Mouse (Mus musculus) MEL (cell line): ENCODE data around the gene Nemp1. TPM values are rescaled to one million over a fixed set of nuclear protein-coding genes. Genes with fewer than 3 reads are reported as not detected.

Source experiments
- DNase-seq: peaks from one replicate; pipeline ENCODE4 v3.0.0; 2011; ENCODE audit warnings: low read depth, low spot score
- H3K27ac ChIP-seq: 2 replicates; pipeline ENCODE4 v1.5.1; 2012; ENCODE audit warnings: low read depth, mild to moderate bottlenecking, control low read depth, low read length, moderate library complexity; ENCODE audit not compliant: control insufficient read depth
- H3K27me3 ChIP-seq, 2 experiments: fragments of 150-350 bp in 1 of 2; sonication (generic) in 1 of 2; 2 replicates each; pipeline ENCODE4 v1.6.1; 2012; ENCODE audit warnings: low read length in 2 of 2, mild to moderate bottlenecking in 2 of 2, improper control_type of control experiment in 1 of 2, moderate library complexity in 1 of 2; ENCODE audit not compliant: insufficient read depth in 2 of 2, control insufficient read depth in 1 of 2
- H3K36me3 ChIP-seq, 2 experiments: 2 replicates each; pipeline ENCODE4 v1.6.1; 2012 to 2014; ENCODE audit warnings: low read length in 2 of 2, improper control_type of control experiment in 1 of 2, inconsistent platforms in 1 of 2, mild to moderate bottlenecking in 1 of 2; ENCODE audit not compliant: insufficient read depth in 2 of 2, control insufficient read depth in 1 of 2
- H3K4me1 ChIP-seq, 2 experiments: fragments of 150-350 bp in 1 of 2; sonication (generic) in 1 of 2; 2 replicates each; pipeline ENCODE4 v1.6.1; 2012; ENCODE audit warnings: low read length in 2 of 2, improper control_type of control experiment in 1 of 2, mild to moderate bottlenecking in 1 of 2; ENCODE audit not compliant: insufficient read depth in 2 of 2, control insufficient read depth in 1 of 2
- H3K4me3 ChIP-seq, 2 experiments: fragments of 150-350 bp in 1 of 2; sonication (generic) in 1 of 2; 2 replicates each; pipeline ENCODE4 v1.5.1; 2012; ENCODE audit warnings: low read depth in 2 of 2, low read length in 2 of 2, mild to moderate bottlenecking in 2 of 2, moderate library complexity in 2 of 2, control low read depth in 1 of 2, improper control_type of control experiment in 1 of 2; ENCODE audit not compliant: control insufficient read depth in 1 of 2, insufficient read depth in 1 of 2
- H3K79me2 ChIP-seq: 2 replicates; pipeline ENCODE4 v1.6.1; 2012; ENCODE audit warnings: mild to moderate bottlenecking, low read length, moderate library complexity; ENCODE audit not compliant: control insufficient read depth, poor library complexity, insufficient read depth
- H3K9ac ChIP-seq: 2 replicates; pipeline ENCODE4 v1.6.1; 2012; ENCODE audit warnings: low read depth, mild to moderate bottlenecking, control low read depth, low read length, moderate library complexity; ENCODE audit not compliant: control insufficient read depth, poor library complexity, severe bottlenecking
- H3K9me3 ChIP-seq: fragments of 150-350 bp; sonication (generic); replicated peaks from 2 replicates; pipeline ENCODE4 v1.6.1; 2012; ENCODE audit warnings: mild to moderate bottlenecking, low read length, improper control_type of control experiment, moderate library complexity; ENCODE audit not compliant: insufficient read depth
- CHD1 ChIP-seq: IDR thresholded peaks from 2 replicates; pipeline ENCODE4 v1.6.1; 2012; ENCODE audit warnings: low read depth, mild to moderate bottlenecking, inconsistent platforms, low read length, improper control_type of control experiment
- CTCF ChIP-seq, 3 experiments: IDR thresholded peaks in 2 of 3; conservative IDR thresholded peaks in 1 of 3; 2 replicates each; pipeline ENCODE4 v1.5.1; 2011 to 2012; ENCODE audit warnings: low read length in 3 of 3, low read depth in 2 of 3, mild to moderate bottlenecking in 2 of 3, improper control_type of control experiment in 1 of 3, inconsistent platforms in 1 of 3, mixed read lengths in 1 of 3, moderate library complexity in 1 of 3; ENCODE audit not compliant: control insufficient read depth in 1 of 3, insufficient read depth in 1 of 3, poor library complexity in 1 of 3, severe bottlenecking in 1 of 3
- HCFC1 ChIP-seq: IDR thresholded peaks from 2 replicates; pipeline ENCODE4 v1.6.1; 2012; ENCODE audit warnings: low read depth, mild to moderate bottlenecking, inconsistent platforms, low read length, improper control_type of control experiment, moderate library complexity
- MYC ChIP-seq: IDR thresholded peaks from 2 replicates; pipeline ENCODE4 v1.6.1; 2011; ENCODE audit warnings: low read depth, mild to moderate bottlenecking, low read length, improper control_type of control experiment, moderate library complexity
- RCOR1 ChIP-seq: IDR thresholded peaks from 2 replicates; pipeline ENCODE4 v1.6.1; 2012; ENCODE audit warnings: low read depth, mild to moderate bottlenecking, inconsistent platforms, low read length, improper control_type of control experiment
- SIN3A ChIP-seq: IDR thresholded peaks from 2 replicates; pipeline ENCODE4 v1.6.1; 2012; ENCODE audit warnings: low read length, improper control_type of control experiment, inconsistent platforms
- SMC3 ChIP-seq: IDR thresholded peaks from 2 replicates; pipeline ENCODE4 v1.6.1; 2011; ENCODE audit warnings: low read depth, low read length, improper control_type of control experiment
- USF1 ChIP-seq: IDR thresholded peaks from 2 replicates; pipeline ENCODE4 v1.6.1; 2014; ENCODE audit warnings: low read depth, mild to moderate bottlenecking, inconsistent platforms, low read length, improper control_type of control experiment, moderate library complexity
- ZC3H11A ChIP-seq: IDR thresholded peaks from 2 replicates; pipeline ENCODE4 v1.6.1; 2012; ENCODE audit warnings: low read depth, mild to moderate bottlenecking, inconsistent platforms, low read length, improper control_type of control experiment
- polyA plus RNA-seq, 2 experiments: library from polyadenylated mRNA; stranded (reverse) in 1 of 2; unstranded in 1 of 2; fragments of >175 nt in 1 of 2; fragments of >200 nt in 1 of 2; gene quantifications; 2 replicates each; pipeline versions ENCODE4 v1.2.1 to v1.2.4; 2012; ENCODE audit warnings: low replicate concordance in 2 of 2, low read depth in 1 of 2; ENCODE audit not compliant: insufficient read length in 2 of 2, insufficient read depth in 1 of 2, missing spikeins in 1 of 2
- total RNA-seq: library from RNA; depleted of rRNA; stranded (reverse); fragments of 300-350 nt; gene quantifications from 2 replicates; pipeline ENCODE4 v1.2.3, GENCODE M21; 2012; rRNA removed

Gene Nemp1
- total and polyA plus RNA-seq, 3 experiments: 12.1 to 13.9 TPM; not detected in 1

DNA sequence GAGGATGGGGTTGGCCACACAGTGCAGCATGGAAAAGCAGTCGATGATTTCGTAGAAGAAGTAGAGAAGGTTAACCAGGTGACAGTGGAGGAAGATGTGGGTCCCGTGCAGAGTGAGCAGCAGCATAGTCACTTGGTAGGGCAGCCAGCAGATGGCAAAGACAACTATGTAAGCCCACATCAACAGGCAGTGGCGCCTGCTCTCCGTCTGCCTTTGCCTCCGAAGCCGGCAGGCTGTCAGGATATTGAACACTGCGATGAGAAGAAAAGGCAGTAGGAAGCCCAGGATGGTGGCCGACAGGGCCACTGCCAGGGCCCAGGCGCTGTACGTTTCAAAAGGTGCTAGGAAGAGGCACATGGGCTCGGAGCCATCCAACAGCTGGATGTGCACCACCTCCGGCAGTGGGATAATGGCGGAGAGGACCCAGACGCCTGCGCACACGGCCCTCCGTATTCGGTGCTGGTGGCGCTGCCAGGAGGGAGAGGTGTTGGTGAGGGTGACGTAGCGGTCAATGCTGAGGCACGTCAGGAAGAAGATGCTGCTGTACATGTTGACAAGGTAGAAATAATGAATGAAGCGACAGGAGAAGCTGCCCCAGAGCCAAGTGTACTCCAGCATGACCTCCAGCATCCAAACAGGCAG, 83.6 kb downstream of the Nemp1 start:
- TF ChIP-seq SIN3A: no peak
- TF ChIP-seq MYC: no peak
- no peak for TF ChIP-seq ZC3H11A
- TF ChIP-seq HCFC1: no peak
- TF ChIP-seq USF1: no peak
- no peak for TF ChIP-seq RCOR1
- no peak for TF ChIP-seq SMC3
- TF ChIP-seq CHD1: no peak
- no peak for TF ChIP-seq CTCF (IDR thresholded peaks at IDR 0.05 in 2 of 3, conservative IDR thresholded peaks at IDR 0.05 in 1 of 3; ENCODE audit: control insufficient read depth in 1 of 3, insufficient read depth in 1 of 3, low read depth in 2 of 3, low read length in 3 of 3, poor library complexity in 1 of 3, severe bottlenecking in 1 of 3)
- Histone ChIP-seq H3K36me3 (peaks cover 0 to 16% of the 10 kb centered on the region in 2 experiments; a peak in 2 of 4 replicates), H3K79me2 (no peaks in the 10 kb centered on the region), H3K27ac (no peak overlapping the region), H3K9ac (no peak overlapping the region), H3K27me3 (no peaks in the 10 kb centered on the region), H3K4me3 (no peak overlapping the region), H3K4me1 (peaks cover 5 to 17% of the 10 kb centered on the region in 2 experiments; a peak in 3 of 4 replicates), H3K9me3 (no peaks in the 10 kb centered on the region)
- no peak for DNase-seq

Other genes with a start within 250 kb of the Nemp1 start
- not detected in 2 replicates for gene Stac3, start 165.2 kb upstream of the Nemp1 start, total RNA-seq
- gene Stac3, start 165.2 kb upstream of the Nemp1 start, polyA plus RNA-seq: under 1 TPM in 1 of 2 experiments, not detected in 1; 0.25 TPM
- gene Ndufa4l2, start 151.9 kb upstream of the Nemp1 start, total RNA-seq: 21.8 and 28.6 TPM in 2 replicates
- gene Ndufa4l2, start 151.9 kb upstream of the Nemp1 start, polyA plus RNA-seq: 10 to 100 TPM in 1 of 2 experiments, not detected in 1; 26.6 TPM
- 242 and 383 TPM in 2 replicates for gene Shmt2, start 144.5 kb upstream of the Nemp1 start, total RNA-seq
- 100 to 1,000 TPM; 263 to 582 TPM for gene Shmt2, start 144.5 kb upstream of the Nemp1 start, polyA plus RNA-seq
- gene Nxph4, start 132.3 kb upstream of the Nemp1 start, total RNA-seq: not detected in 2 replicates
- gene Nxph4, start 132.3 kb upstream of the Nemp1 start, polyA plus RNA-seq: under 1 TPM in 1 of 2 experiments, not detected in 1; 0.24 TPM
- gene Lrp1, start 45.8 kb upstream of the Nemp1 start, total RNA-seq: 0.33 and 0.42 TPM in 2 replicates
- gene Lrp1, start 45.8 kb upstream of the Nemp1 start, polyA plus RNA-seq: under 1 TPM in 1 of 2 experiments, not detected in 1; 0.39 TPM
- 31.1 and 34.9 TPM in 2 replicates for gene Stat6, start 23.9 kb upstream of the Nemp1 start, total RNA-seq
- 10 to 100 TPM in 1 of 2 experiments, not detected in 1; 50.2 TPM for gene Stat6, start 23.9 kb upstream of the Nemp1 start, polyA plus RNA-seq
- 29.1 and 36.1 TPM in 2 replicates for gene Nab2, start 1.7 kb downstream of the Nemp1 start, total RNA-seq
- 10 to 100 TPM in 1 of 2 experiments, not detected in 1; 37.1 TPM for gene Nab2, start 1.7 kb downstream of the Nemp1 start, polyA plus RNA-seq
- 0.08 TPM in 1 of 2 replicates, not detected in the other for gene Myo1a, start 38.3 kb downstream of the Nemp1 start, total RNA-seq
- gene Myo1a, start 38.3 kb downstream of the Nemp1 start, polyA plus RNA-seq: under 1 TPM in 1 of 2 experiments, not detected in 1; 0.33 TPM
- gene Tac2, start 57.6 kb downstream of the Nemp1 start, total RNA-seq: not detected in 2 replicates
- gene Tac2, start 57.6 kb downstream of the Nemp1 start, polyA plus RNA-seq: under 1 TPM in 1 of 2 experiments, not detected in 1; 0.32 TPM
- 4.8 and 5.1 TPM in 2 replicates for gene Zbtb39, start 72.6 kb downstream of the Nemp1 start, total RNA-seq
- 10 to 100 TPM in 1 of 2 experiments, not detected in 1; 11.0 TPM for gene Zbtb39, start 72.6 kb downstream of the Nemp1 start, polyA plus RNA-seq
- gene Gpr182, start 84.8 kb downstream of the Nemp1 start, total RNA-seq: 0.04 TPM in 1 of 2 replicates, not detected in the other
- gene Gpr182, start 84.8 kb downstream of the Nemp1 start, polyA plus RNA-seq: under 1 TPM in 1 of 2 experiments, not detected in 1; 0.58 TPM
- gene Rdh1, start 92.8 kb downstream of the Nemp1 start, total RNA-seq: not detected in 2 replicates
- gene Rdh1, start 92.8 kb downstream of the Nemp1 start, polyA plus RNA-seq: not detected
- gene Rdh16f1, start 92.9 kb downstream of the Nemp1 start, total RNA-seq: not detected in 2 replicates
- not detected for gene Rdh16f1, start 92.9 kb downstream of the Nemp1 start, polyA plus RNA-seq
- gene Rdh9, start 109.5 kb downstream of the Nemp1 start, total RNA-seq: not detected in 2 replicates
- gene Rdh9, start 109.5 kb downstream of the Nemp1 start, polyA plus RNA-seq: under 1 TPM in 1 of 2 experiments, not detected in 1; 0.04 TPM
- gene Rdh16, start 134.3 kb downstream of the Nemp1 start, total RNA-seq: not detected in 2 replicates
- gene Rdh16, start 134.3 kb downstream of the Nemp1 start, polyA plus RNA-seq: not detected
- not detected in 2 replicates for gene Rdh19, start 183.0 kb downstream of the Nemp1 start, total RNA-seq
- gene Rdh19, start 183.0 kb downstream of the Nemp1 start, polyA plus RNA-seq: not detected
- gene Rdh16f2, start 199.6 kb downstream of the Nemp1 start, total RNA-seq: not detected in 2 replicates
- gene Rdh16f2, start 199.6 kb downstream of the Nemp1 start, polyA plus RNA-seq: under 1 TPM in 1 of 2 experiments, not detected in 1; 0.07 TPM
- not detected in 2 replicates for gene Rdh7, start 221.9 kb downstream of the Nemp1 start, total RNA-seq
- gene Rdh7, start 221.9 kb downstream of the Nemp1 start, polyA plus RNA-seq: not detected
- not detected in 2 replicates for gene Sdr9c7, start 231.6 kb downstream of the Nemp1 start, total RNA-seq
- not detected for gene Sdr9c7, start 231.6 kb downstream of the Nemp1 start, polyA plus RNA-seq